Mouse (Mus musculus) lung, embryonic 16.5 days (tissue): ENCODE measurements at regions not wholly inside any gene's neighbourhood (a gene's known extent, or its start where the extent isn't known, plus 50 kb on each side); places are given as distances from the start of the nearest gene placed in this dataset.
"Not testable (repeated sequence)": the region's sequence is repeated elsewhere in the genome, so short reads cannot be mapped to it uniquely, and the experiment has no call there.

Experiments
- ATAC-seq: fragments of 200-750 bp; cut with Nextera tagmentation; 2 replicates; pipeline ENCODE4 v1.8.0; 2017; ENCODE audit warnings: low read depth, mild to moderate bottlenecking, moderate library complexity
- H3K27ac ChIP-seq: fragments of 300-500 bp; sonication (generic); 2 replicates; pipeline ENCODE4 v1.5.1; 2014; ENCODE audit warnings: mild to moderate bottlenecking, control low read depth, low read length
- H3K27me3 ChIP-seq: fragments of 300-500 bp; sonication (generic); 2 replicates; pipeline ENCODE4 v1.6.1; 2014; ENCODE audit warnings: low read depth, low read length, mixed read lengths; ENCODE audit not compliant: control insufficient read depth, insufficient read depth
- H3K36me3 ChIP-seq: fragments of 300-500 bp; sonication (generic); 2 replicates; pipeline ENCODE4 v1.6.1; 2014; ENCODE audit warnings: low read length; ENCODE audit not compliant: control insufficient read depth, insufficient read depth
- H3K4me1 ChIP-seq: fragments of 300-500 bp; sonication (generic); replicated peaks from 2 replicates; pipeline ENCODE4 v1.6.1; 2014; ENCODE audit warnings: low read length, mixed read lengths; ENCODE audit not compliant: control insufficient read depth, insufficient read depth
- H3K4me2 ChIP-seq: fragments of 300-500 bp; sonication (generic); 2 replicates; pipeline ENCODE4 v1.6.1; 2014; ENCODE audit warnings: low read depth, low read length, control low read depth
- H3K4me3 ChIP-seq: fragments of 300-500 bp; sonication (generic); 2 replicates; pipeline ENCODE4 v1.5.1; 2014; ENCODE audit warnings: mild to moderate bottlenecking, low read length, control low read depth
- H3K9ac ChIP-seq: fragments of 300-500 bp; sonication (generic); 2 replicates; pipeline ENCODE4 v1.6.1; 2014; ENCODE audit warnings: low read length, control low read depth
- H3K9me3 ChIP-seq: fragments of 300-500 bp; sonication (generic); 2 replicates; pipeline ENCODE4 v1.6.1; 2016; ENCODE audit warnings: low read length; ENCODE audit not compliant: control insufficient read depth
- WGBS: fragments of 180-500 bp; shearing (Covaris S2); extraction: QIAGEN DNeasy Blood & Tissue Kit; methylation state at CpG from one replicate; pipeline ENCODE4 v1.1.7; 2014; 5-methylcytosine and 5-hydroxymethylcytosine counted together

DNA sequence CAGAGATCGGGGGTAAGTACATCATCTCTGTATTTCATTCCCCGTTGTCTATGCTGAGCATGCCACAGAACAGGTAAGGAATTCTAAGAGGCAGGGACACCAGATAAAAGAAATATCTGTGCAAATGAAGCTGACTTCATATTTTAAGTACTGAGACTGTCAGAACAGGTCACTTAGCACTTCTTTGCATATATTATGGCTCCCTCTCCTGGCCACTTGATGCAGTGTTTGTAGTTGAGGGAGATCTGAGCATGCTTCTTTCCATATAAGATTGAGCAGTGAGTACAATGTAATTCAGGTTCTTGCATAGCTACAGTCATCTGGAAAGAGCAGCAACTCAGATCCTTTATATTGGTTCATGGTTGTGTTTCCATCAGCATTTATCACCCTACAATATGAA is 1033.4 kb downstream of the Rpia start:
- ATAC-seq: no peak
- H3K9me3 ChIP-seq: no peaks in the 10 kb centered on the region
- 93% methylated on average over 2 of the region's 2 CpGs for WGBS
- no peak overlapping the region for H3K27ac ChIP-seq
- no peak overlapping the region for H3K9ac ChIP-seq
- H3K36me3 ChIP-seq: no peaks in the 10 kb centered on the region
- H3K4me3 ChIP-seq: no peak overlapping the region
- no peaks in the 10 kb centered on the region for H3K4me1 ChIP-seq
- H3K27me3 ChIP-seq: no peaks in the 10 kb centered on the region
- H3K4me2 ChIP-seq: no peak overlapping the region

- no peaks in the 10 kb centered on the region for H3K27me3 ChIP-seq
- H3K9ac ChIP-seq: no peak overlapping the region
- H3K36me3 ChIP-seq: no peaks in the 10 kb centered on the region
- no peaks in the 10 kb centered on the region for H3K4me1 ChIP-seq
- no peaks in the 10 kb centered on the region for H3K9me3 ChIP-seq
- H3K4me3 ChIP-seq: no peak overlapping the region
- ATAC-seq: peak; percentile 57; the same call in 1 of the 2 replicates
- no peak overlapping the region for H3K27ac ChIP-seq
- H3K4me2 ChIP-seq: no peak overlapping the region
These were observed 1052.9 kb downstream of the Rpia start for GRCm38 (mm10) chr6:69739002-69739625.

DNA sequence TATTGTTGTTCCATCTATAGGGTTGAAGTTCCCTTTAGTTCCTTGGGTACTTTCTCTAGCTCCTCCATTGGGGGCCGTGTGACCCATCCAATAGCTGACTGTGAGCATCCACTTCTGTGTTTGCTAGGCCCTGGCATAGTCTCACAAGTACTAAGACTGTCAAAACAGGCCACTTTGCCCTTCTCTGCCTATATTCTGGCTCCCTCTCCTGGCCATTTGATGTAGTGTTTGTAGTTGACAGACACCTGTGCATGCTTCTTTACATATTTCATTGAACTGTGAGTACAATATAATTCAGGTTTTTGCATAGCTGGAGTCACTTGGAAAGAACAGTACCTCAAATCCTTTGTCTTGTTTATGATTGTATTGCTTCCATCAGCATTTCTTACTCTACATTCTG is 1059.2 kb downstream of the Rpia start:
- 29% methylated on average over 1 of the region's 1 CpGs for WGBS

GRCm38 (mm10) chr6:69726362-69726761 is 1065.7 kb downstream of the Rpia start:
- Histone ChIP-seq H3K4me3 (no peak overlapping the region), H3K9ac (no peak overlapping the region), H3K27me3 (no peaks in the 10 kb centered on the region), H3K4me1 (no peaks in the 10 kb centered on the region), H3K36me3 (no peaks in the 10 kb centered on the region), H3K27ac (no peak overlapping the region), H3K4me2 (no peak overlapping the region), H3K9me3 (no peaks in the 10 kb centered on the region)
- no peak for ATAC-seq

More for the DNA sequence above, 1059.2 kb downstream of the Rpia start:
- ATAC-seq, H3K27me3 ChIP-seq, H3K27ac ChIP-seq, H3K9me3 ChIP-seq, H3K9ac ChIP-seq, H3K4me3 ChIP-seq, H3K4me1 ChIP-seq, H3K4me2 ChIP-seq, H3K36me3 ChIP-seq: not testable (repeated sequence)

- H3K9me3 ChIP-seq, H3K4me3 ChIP-seq, H3K4me2 ChIP-seq, H3K36me3 ChIP-seq, ATAC-seq, H3K27me3 ChIP-seq, H3K27ac ChIP-seq, H3K9ac ChIP-seq, H3K4me1 ChIP-seq: not testable (repeated sequence)
- WGBS: 28% methylated on average over 2 of the region's 2 CpGs
These were observed 1089.2 kb downstream of the Rpia start for GRCm38 (mm10) chr6:69702813-69703212.

DNA sequence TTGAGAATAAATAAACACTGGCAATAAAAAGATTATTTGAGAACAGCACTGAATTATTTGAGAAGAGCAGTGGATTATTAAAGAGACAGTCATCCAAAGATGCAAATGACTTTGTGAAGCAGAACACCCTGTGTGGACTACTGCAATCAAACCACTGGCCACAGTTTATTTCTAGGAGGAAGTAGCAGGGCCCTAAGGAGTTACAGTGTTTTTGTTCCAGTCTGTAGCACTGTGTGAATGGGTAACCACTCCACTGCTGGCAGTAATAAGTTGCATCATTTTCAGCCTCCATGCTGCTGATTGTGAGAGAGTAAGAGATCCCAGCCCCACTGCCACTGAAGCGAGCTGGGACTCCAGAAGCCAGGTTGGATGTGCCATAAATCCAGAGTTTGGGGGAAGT is 1110.9 kb downstream of the Rpia start:
- Histone ChIP-seq H3K27ac (no peak overlapping the region), H3K9ac (no peak overlapping the region), H3K9me3 (no peaks in the 10 kb centered on the region), H3K4me2 (no peak overlapping the region), H3K27me3 (no peaks in the 10 kb centered on the region), H3K36me3 (no peaks in the 10 kb centered on the region), H3K4me3 (no peak overlapping the region), H3K4me1 (no peaks in the 10 kb centered on the region)
- no peak for ATAC-seq
- WGBS: 55% methylated on average over 1 of the region's 1 CpGs

- H3K4me1 ChIP-seq, ATAC-seq, H3K4me3 ChIP-seq, H3K27me3 ChIP-seq, H3K9me3 ChIP-seq, H3K36me3 ChIP-seq, H3K27ac ChIP-seq, H3K4me2 ChIP-seq, H3K9ac ChIP-seq: not testable (repeated sequence)
- 34% methylated on average over 1 of the region's 1 CpGs for WGBS
These were observed 1129.6 kb downstream of the Rpia start for GRCm38 (mm10) chr6:69662426-69662825.
